Mouse (Mus musculus) lung, postnatal 36 days (tissue): ENCODE results near the gene 5830411N06Rik.

Experiments used
- DNase-seq: peaks from one replicate; pipeline ENCODE4 v3.0.0; 2022; ENCODE audit warnings: mixed read lengths

5830411N06Rik gene

GRCm38 (mm10) chr7:140247216-140247615 is at the start of gene 5830411N06Rik:
TSS of gene 5830411N06Rik (plus strand) at chr7:140247284.
- no peak for DNase-seq

- DNase-seq, result no peak
Measured at GRCm38 (mm10) chr7:140201090-140201489, 46.0 kb upstream of the 5830411N06Rik start.

DNA sequence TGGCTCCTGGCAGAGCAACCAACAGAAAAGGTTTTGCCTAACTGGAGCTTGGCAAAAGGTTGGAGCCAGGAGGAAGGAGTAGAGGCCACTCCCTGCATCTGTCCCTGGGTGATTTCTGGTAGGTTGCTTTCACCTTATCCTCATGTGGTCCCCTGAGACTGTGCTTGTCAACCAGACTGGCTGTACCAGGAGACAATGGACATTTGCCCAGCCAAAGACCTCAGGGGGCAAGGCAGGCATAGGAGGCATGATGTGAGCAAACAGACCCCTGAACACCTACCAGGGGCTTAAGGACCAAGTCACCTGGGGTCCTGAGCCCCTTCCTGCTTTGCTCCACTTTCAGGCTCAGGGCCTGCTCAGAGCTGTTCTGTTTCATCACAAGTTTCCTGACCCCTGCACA is 41.2 kb upstream of the 5830411N06Rik start, which contains the start of gene Olfr524:
Gene Olfr524, minus strand, starts transcription at position 101 of the 400 bp plus-strand sequence.
- DNase-seq, result no peak

- DNase-seq, result no peak
Measured at GRCm38 (mm10) chr7:140206904-140207303, 40.2 kb upstream of the 5830411N06Rik start.

DNA sequence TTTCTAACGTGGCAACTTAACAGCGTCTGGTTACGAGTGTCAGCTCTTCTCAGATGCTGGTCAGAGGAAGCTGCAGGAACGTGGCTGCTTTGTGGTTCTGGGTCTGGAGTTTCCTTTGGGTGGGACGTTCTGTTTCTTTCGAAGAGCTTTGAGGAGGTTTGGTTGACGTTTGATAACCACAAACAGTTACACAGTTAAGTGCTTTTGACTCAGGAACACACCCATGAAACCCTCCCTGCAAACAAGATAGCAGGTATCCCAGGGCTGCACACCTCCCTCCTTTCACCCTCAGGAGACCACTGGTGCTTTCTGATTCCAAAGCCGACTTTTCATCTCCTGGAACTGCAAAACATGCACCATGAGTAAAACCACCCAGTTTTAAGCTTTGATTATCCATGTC is 38.9 kb upstream of the 5830411N06Rik start:
- peak; percentile 1 for DNase-seq

- DNase-seq, result no peak
Measured at GRCm38 (mm10) chr7:140208677-140209076, 38.4 kb upstream of the 5830411N06Rik start.

DNA sequence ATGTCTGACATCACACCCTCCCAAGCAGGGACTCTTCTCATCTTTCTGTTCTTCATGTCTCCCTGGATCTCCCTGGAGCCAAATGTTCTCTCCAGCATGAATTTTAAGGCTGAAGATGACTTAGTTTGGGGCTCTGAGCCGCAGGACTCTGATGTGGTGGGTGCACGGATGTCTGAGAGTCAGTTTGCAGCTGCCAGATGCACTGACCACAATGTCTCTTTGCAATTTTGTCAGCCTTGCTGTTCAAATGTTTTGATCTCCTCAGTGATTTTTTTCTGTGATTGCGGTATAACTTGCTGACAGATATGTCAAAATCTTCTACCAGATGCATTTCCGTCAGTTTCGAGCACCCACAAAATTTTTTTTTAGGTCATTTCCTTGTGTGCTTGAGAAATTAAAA is 33.2 kb upstream of the 5830411N06Rik start:
- DNase-seq, result no peak

DNA sequence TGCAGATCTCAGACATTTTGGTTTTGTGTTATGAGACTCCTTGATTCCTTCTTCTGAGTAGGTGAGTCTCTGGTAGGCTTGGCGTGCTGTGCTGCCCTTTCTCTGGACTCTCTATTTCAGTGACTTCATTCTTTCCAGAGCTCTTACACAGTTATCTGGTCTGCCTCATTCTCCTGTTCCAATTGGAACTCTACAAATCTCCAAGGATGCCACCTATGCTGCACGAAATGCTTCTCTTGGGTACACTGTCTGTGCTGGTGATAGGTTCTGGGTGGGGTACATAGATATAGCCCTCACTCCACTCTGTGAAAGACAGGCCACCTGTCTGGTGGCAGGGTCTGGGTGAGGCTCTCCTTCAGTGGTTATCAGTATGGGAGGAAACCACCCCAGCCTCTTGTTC is 29.1 kb upstream of the 5830411N06Rik start, which contains the start of gene Cd163l1:
Gene Cd163l1, plus strand, starts transcription at position 301 of the 400 bp plus-strand sequence.
- DNase-seq, result no peak

GRCm38 (mm10) chr7:140219268-140219667 is 27.8 kb upstream of the 5830411N06Rik start:
- no peak for DNase-seq

GRCm38 (mm10) chr7:140220375-140220774 is 26.7 kb upstream of the 5830411N06Rik start:
- DNase-seq, result no peak

GRCm38 (mm10) chr7:140224209-140224608 is 22.9 kb upstream of the 5830411N06Rik start:
- no peak for DNase-seq

- no peak for DNase-seq
Measured at GRCm38 (mm10) chr7:140228476-140228875, 18.6 kb upstream of the 5830411N06Rik start.

- DNase-seq, result no peak
Measured at GRCm38 (mm10) chr7:140231026-140231425, 16.1 kb upstream of the 5830411N06Rik start.

GRCm38 (mm10) chr7:140233696-140234095 is 13.4 kb upstream of the 5830411N06Rik start:
- DNase-seq, result no peak

DNA sequence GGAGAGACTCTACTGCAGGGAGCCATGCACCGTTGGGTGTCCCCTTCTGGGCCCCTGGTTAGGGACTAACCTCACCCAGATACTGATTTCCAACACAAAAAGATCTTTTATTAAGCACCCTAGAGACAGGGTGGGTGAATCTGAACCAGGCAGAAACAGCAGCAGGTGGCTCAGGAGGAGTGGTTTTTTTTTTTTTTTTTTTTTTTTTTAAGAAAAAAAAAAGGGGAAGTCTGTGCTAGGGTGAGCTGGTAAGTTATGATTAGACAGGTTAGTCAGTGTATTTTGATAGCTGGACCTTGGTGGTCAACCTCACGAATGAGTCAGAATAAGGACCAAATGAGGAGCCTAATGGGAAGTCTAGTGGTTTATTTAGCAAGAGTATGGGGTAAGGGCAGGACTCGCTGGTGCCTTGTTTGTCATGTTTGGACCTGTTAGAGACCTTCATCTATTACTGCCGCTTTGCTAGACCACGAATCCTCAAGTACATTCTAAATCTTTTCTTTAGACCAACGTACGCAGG is 6.8 kb downstream of the 5830411N06Rik start:
- no peak for DNase-seq

- no peak for DNase-seq
Measured at GRCm38 (mm10) chr7:140295746-140296145, 48.7 kb downstream of the 5830411N06Rik start.

- DNase-seq, result no peak
Measured at GRCm38 (mm10) chr7:140296876-140297275, 49.8 kb downstream of the 5830411N06Rik start.

- DNase-seq, result no peak
Measured at GRCm38 (mm10) chr7:140299416-140299815, 52.3 kb downstream of the 5830411N06Rik start.

DNA sequence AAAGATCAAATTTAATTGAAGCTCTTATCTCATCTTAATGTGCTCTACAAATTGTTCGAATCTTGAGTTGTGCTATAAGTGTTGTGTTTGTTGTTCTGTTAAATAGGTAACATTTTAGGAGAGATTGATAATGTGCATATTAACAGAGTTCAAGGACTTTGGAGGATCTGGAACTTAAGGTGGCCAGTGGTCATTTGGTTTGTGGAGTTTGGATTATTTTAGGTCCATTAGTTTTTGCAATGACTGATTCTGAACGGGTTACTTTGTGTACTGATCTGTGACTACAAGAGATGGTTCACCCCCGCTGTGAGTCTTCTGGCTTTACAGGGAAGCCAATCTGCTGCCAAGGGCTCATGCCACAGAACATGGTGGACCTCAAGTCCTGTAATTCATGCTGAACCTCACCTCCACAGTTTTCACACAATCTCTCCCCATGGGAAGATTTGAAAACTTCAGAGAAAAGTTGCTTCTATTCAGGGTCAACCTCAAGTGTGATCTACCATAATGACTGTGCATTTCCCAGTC is 72.8 kb downstream of the 5830411N06Rik start:
- no peak for DNase-seq

DNA sequence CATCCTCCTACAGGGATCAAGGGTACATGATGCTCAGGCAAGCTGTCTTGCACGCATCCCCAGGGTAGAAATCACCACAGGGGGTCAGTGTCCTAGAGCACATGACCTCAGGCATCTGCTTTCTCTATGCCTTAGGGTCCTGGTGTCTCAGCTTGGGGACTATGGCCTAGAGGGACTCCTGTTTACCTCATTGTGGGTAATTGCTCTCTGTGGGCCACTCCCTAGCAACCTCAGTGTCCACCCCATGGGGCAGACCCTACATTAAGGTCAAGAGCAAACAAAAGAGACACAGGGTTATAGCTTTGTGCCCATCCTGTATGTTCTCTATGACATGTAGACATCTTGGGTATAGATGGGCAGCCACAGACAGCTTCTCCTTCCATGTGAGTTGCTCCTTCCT is 73.5 kb downstream of the 5830411N06Rik start, which contains the start of gene Olfr525:
Gene Olfr525, plus strand, starts transcription at position 301 of the 400 bp plus-strand sequence.
- no peak for DNase-seq

- DNase-seq, result no peak
Measured at GRCm38 (mm10) chr7:140321135-140321534, 74.1 kb downstream of the 5830411N06Rik start.

- no peak for DNase-seq
Measured at GRCm38 (mm10) chr7:140329766-140330304, 82.8 kb downstream of the 5830411N06Rik start.

GRCm38 (mm10) chr7:140333717-140334116 is 86.6 kb downstream of the 5830411N06Rik start, which contains the start of gene Olfr527:
TSS of gene Olfr527 (plus strand) at chr7:140334017.
- DNase-seq, result no peak
